Mouse (Mus musculus): ENCODE data around the gene Iqsec1.

DNA sequence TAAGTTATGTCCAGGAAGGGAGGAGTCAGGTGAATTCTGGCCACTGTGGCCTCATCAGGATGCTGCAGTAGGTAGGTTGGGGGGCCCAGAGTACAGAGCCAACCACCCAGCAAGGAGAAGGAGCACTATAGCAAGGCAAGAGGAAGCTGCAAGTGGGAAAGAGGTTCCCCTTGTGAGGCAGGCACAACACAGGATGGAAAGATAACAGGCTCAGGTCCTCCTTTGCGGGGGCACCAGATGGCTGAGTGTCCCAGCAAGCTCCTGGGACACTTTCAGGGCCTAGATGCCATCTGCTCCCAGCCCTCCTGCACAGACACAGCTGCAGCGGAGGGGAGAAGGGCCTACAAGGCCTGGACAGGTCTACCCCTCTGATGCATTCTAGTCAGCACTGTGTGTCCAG is 228.7 kb downstream of the Iqsec1 start:
- TF ChIP-seq CTCF (IDR thresholded peaks at IDR 0.05; ENCODE audit: low read depth), result no peak
- no peak for TF ChIP-seq EP300 (IDR thresholded peaks at IDR 0.05; ENCODE audit: low read depth)

All from heart, postnatal 0 days (tissue).